Mouse (Mus musculus) spleen, adult 2 months (tissue): Measurements from ENCODE around the gene Grin3a. TPM values are rescaled to one million over a fixed set of nuclear protein-coding genes. Genes with fewer than 3 reads are reported as not detected.

Experiments
- DNase-seq, 2 experiments: peaks; one replicate each; pipeline versions ENCODE4 v3.0.0 to v3.0.0-alpha.2; 2012 to 2021; ENCODE audit warnings: low spot score in 2 of 2, low read depth in 1 of 2
- H3K27ac ChIP-seq: fragments of 200-500 bp; 2 replicates; pipeline ENCODE4 v1.5.1; 2012; ENCODE audit warnings: low read length, inconsistent platforms; ENCODE audit not compliant: insufficient read depth
- H3K27me3 ChIP-seq: fragments of 200-500 bp; 2 replicates; pipeline ENCODE4 v1.6.1; 2012; ENCODE audit warnings: mild to moderate bottlenecking, moderate library complexity, low read length, inconsistent platforms; ENCODE audit not compliant: control insufficient read depth, insufficient read depth
- H3K36me3 ChIP-seq: fragments of 200-500 bp; 2 replicates; pipeline ENCODE4 v1.6.1; 2012; ENCODE audit warnings: mild to moderate bottlenecking, low read length, inconsistent platforms; ENCODE audit not compliant: control insufficient read depth, insufficient read depth
- H3K4me1 ChIP-seq: fragments of 200-500 bp; 2 replicates; pipeline ENCODE4 v1.6.1; 2011; ENCODE audit warnings: inconsistent platforms; ENCODE audit not compliant: control insufficient read depth, insufficient read depth, insufficient read length
- H3K4me3 ChIP-seq: fragments of 200-500 bp; 2 replicates; pipeline ENCODE4 v1.5.1; 2011; ENCODE audit warnings: mild to moderate bottlenecking, inconsistent platforms; ENCODE audit not compliant: insufficient read depth, insufficient read length; ENCODE audit errors: extremely low read depth
- CTCF ChIP-seq: fragments of 200-500 bp; IDR thresholded peaks from 2 replicates; pipeline ENCODE4 v1.5.1; 2011; ENCODE audit warnings: mild to moderate bottlenecking, inconsistent platforms; ENCODE audit not compliant: insufficient read depth, insufficient read length, insufficient replicate concordance; ENCODE audit errors: extremely low read depth
- POLR2A ChIP-seq: fragments of 200-500 bp; IDR thresholded peaks from 2 replicates; pipeline ENCODE4 v1.6.1; 2011; ENCODE audit warnings: low read depth, low read length, inconsistent platforms
- WGBS: fragments of 180-500 bp; shearing (Covaris S2); methylation state at CpG from one replicate; pipeline ENCODE4 v1.1.7; 2018; 5-methylcytosine and 5-hydroxymethylcytosine counted together
- polyA plus RNA-seq: library from polyadenylated mRNA; depleted of rRNA; stranded (reverse); fragments of >200 nt; gene quantifications from 2 replicates; pipeline ENCODE4 v1.2.3, GENCODE M21; 2012; rRNA removed

Grin3a gene
- polyA plus RNA-seq = not detected in 2 replicates

- no peak for DNase-seq
- Histone ChIP-seq H3K27me3 (peaks cover 13% of the 10 kb centered on the region), H3K27ac (no peak within 1 kb of the TSS), H3K4me3 (no peak within 1 kb of the TSS), H3K4me1 (no peaks in the 10 kb centered on the region; the same call in 1 of the 2 replicates), H3K36me3 (no peaks in the 10 kb centered on the region)
- TF ChIP-seq POLR2A (no peak), CTCF (no peak)
- WGBS = 3% methylated on average over 25 of the region's 25 CpGs
Measured at GRCm38 (mm10) chr4:49845612-49845985, at the start of gene Grin3a. Gene Grin3a (minus strand): TSS chr4:49845744.

GRCm38 (mm10) chr4:49891835-49892301, 46.3 kb upstream of the Grin3a start:
- 32% methylated on average over 4 of the region's 4 CpGs for WGBS
- Histone ChIP-seq H3K4me1 (no peaks in the 10 kb centered on the region), H3K27me3 (no peaks in the 10 kb centered on the region), H3K36me3 (no peaks in the 10 kb centered on the region), H3K4me3 (no peak overlapping the region), H3K27ac (no peak overlapping the region)
- DNase-seq = no peak
- TF ChIP-seq POLR2A (no peak), CTCF (no peak)

GRCm38 (mm10) chr4:49877084-49877483, 31.5 kb upstream of the Grin3a start:
- H3K27me3 ChIP-seq = no peaks in the 10 kb centered on the region
- H3K4me3 ChIP-seq = no peak overlapping the region
- H3K27ac ChIP-seq = no peak overlapping the region
- no peak for DNase-seq
- TF ChIP-seq CTCF (no peak), POLR2A (no peak)
- 60% methylated on average over 3 of the region's 3 CpGs for WGBS
- no peaks in the 10 kb centered on the region for H3K4me1 ChIP-seq
- no peaks in the 10 kb centered on the region for H3K36me3 ChIP-seq

GRCm38 (mm10) chr4:49860611-49861010, 15.1 kb upstream of the Grin3a start:
- 91% methylated on average over 2 of the region's 2 CpGs for WGBS
- no peak overlapping the region for H3K27ac ChIP-seq

GRCm38 (mm10) chr4:49844828-49845611, 524 bp downstream of the Grin3a start:
- 5% methylated on average over 63 of the region's 63 CpGs for WGBS

More at GRCm38 (mm10) chr4:49860611-49861010, 15.1 kb upstream of the Grin3a start:
- Histone ChIP-seq H3K4me1 (no peaks in the 10 kb centered on the region), H3K27me3 (no peaks in the 10 kb centered on the region), H3K4me3 (no peak overlapping the region), H3K36me3 (no peaks in the 10 kb centered on the region)
- no peak for DNase-seq
- no peak for TF ChIP-seq CTCF
- no peak for TF ChIP-seq POLR2A

GRCm38 (mm10) chr4:49844274-49844827, 1.2 kb downstream of the Grin3a start:
- peaks cover 13% of the 10 kb centered on the region for H3K27me3 ChIP-seq
- no peak overlapping the region for H3K4me3 ChIP-seq
- TF ChIP-seq POLR2A (no peak), CTCF (no peak)
- no peak overlapping the region for H3K27ac ChIP-seq
- 13% methylated on average over 33 of the region's 33 CpGs for WGBS
- no peaks in the 10 kb centered on the region; the same call in 1 of the 2 replicates for H3K4me1 ChIP-seq
- no peak for DNase-seq
- no peaks in the 10 kb centered on the region for H3K36me3 ChIP-seq

More at GRCm38 (mm10) chr4:49844828-49845611, 524 bp downstream of the Grin3a start:
- Histone ChIP-seq H3K4me3 (no peak overlapping the region), H3K27ac (no peak overlapping the region), H3K36me3 (no peaks in the 10 kb centered on the region), H3K4me1 (no peaks in the 10 kb centered on the region; the same call in 1 of the 2 replicates), H3K27me3 (peaks cover 13% of the 10 kb centered on the region)
- no peak for DNase-seq
- no peak for TF ChIP-seq CTCF

- no peaks in the 10 kb centered on the region; the same call in 1 of the 2 replicates for H3K4me1 ChIP-seq
- no peaks in the 10 kb centered on the region for H3K36me3 ChIP-seq
- peaks cover 13% of the 10 kb centered on the region for H3K27me3 ChIP-seq
- no peak overlapping the region for H3K27ac ChIP-seq
- 22% methylated on average over 6 of the region's 6 CpGs for WGBS
- DNase-seq = no peak
- H3K4me3 ChIP-seq = no peak overlapping the region
- no peak for TF ChIP-seq CTCF
- TF ChIP-seq POLR2A = no peak
Measured at GRCm38 (mm10) chr4:49843787-49844186, 1.8 kb downstream of the Grin3a start.
